ENCODE assay signal across 15 mouse cellular contexts in the genomic region with DNA sequence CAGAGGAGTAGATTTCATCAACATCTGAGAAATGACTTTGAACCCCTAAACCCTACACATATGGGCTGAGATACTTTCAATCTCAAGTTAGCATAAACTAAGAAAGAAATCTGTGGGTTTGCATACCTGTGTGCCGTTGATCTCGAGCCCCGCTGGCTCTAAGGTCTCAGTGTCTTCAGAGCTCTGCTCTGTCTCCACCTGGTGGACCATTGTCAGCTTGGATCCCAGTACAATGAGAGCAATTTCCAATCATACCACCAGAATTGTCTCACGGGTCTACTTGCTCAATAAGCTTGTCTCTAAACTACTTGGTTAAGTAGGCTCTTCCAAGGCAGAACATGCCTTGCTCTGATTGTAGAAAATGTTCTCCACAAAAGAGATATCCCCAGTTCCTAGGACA.
A peak's percentile ranks its signal among the peaks of the same experiment; 100 is the strongest.
DNase-seq lines count a peak whose midpoint lies in the region; ATAC-seq and TF ChIP-seq lines count a peak whose summit lies in the region.
"Had no signal": no experiment of that assay in that cellular context is flagged by ENCODE, and none has a peak within 500 bp of the region (broad histone marks: within the 10 kb centered on the region; RNA-seq: fewer than 3 reads in every experiment).

No protein-coding gene starts in this region.

- peak; percentile 17 for ATAC-seq in activated CD4-positive, CD25-positive, alpha-beta regulatory T cell, adult 4 months

- H3K27me3 ChIP-seq in heart, adult 2 months (ENCODE audit: control insufficient read depth, insufficient read depth, low read length) = no peaks in the 10 kb centered on the region
- H3K27me3 ChIP-seq in liver, adult 2 months (ENCODE audit: control insufficient read depth, insufficient read depth, low read length) = no peaks in the 10 kb centered on the region
- H3K27me3 ChIP-seq: hindbrain, embryonic 13.5 days; limb, embryonic 12.5 days had no signal

- peak; percentile 51 for TF ChIP-seq CTCF in heart, adult 2 months (IDR thresholded peaks at IDR 0.05)
- 0 out of 2 replicates have a peak, but pooled peaks have one; percentile 16 for TF ChIP-seq CTCF in liver, adult 2 months (IDR thresholded peaks at IDR 0.05; ENCODE audit: low read depth, low read length)
- no peak for TF ChIP-seq CTCF in lung, adult 2 months (IDR thresholded peaks at IDR 0.05; ENCODE audit: insufficient read depth, low read length)

- 75% methylated on average over 4 of the region's 4 CpGs for WGBS in heart, adult 2 months
- WGBS in liver, adult 2 months = 82% methylated on average over 4 of the region's 4 CpGs
- WGBS in lung, adult 2 months = 89% methylated on average over 4 of the region's 4 CpGs

- TF ChIP-seq POLR2A in heart, adult 2 months (IDR thresholded peaks at IDR 0.05; ENCODE audit: insufficient read depth, low read depth, low read length) = no peak
- TF ChIP-seq POLR2A in liver, adult 2 months (IDR thresholded peaks at IDR 0.05; ENCODE audit: extremely low read depth, insufficient read depth, low read length) = no peak
- TF ChIP-seq POLR2A in lung, adult 2 months (IDR thresholded peaks at IDR 0.05; ENCODE audit: borderline replicate concordance, extremely low read depth, low read depth, low read length) = no peak

- H3K4me3 ChIP-seq in heart, adult 2 months = no peak overlapping the region
- H3K4me3 ChIP-seq in liver, adult 2 months (ENCODE audit: insufficient read depth, low read depth, low read length) = no peak overlapping the region
- no peak overlapping the region for H3K4me3 ChIP-seq in lung, adult 2 months (replicated peaks; ENCODE audit: extremely low read depth, low read depth, low read length)
- H3K4me3 ChIP-seq: erythroblast, embryonic 14.5 days; heart, embryonic 10.5 days; hindbrain, embryonic 13.5 days; limb, embryonic 12.5 days had no signal

- intact Hi-C loops in heart, adult 2 months (cut with DNase I) = loop anchor here (10.0 kb wide), 1 partner anchor 149 kb away; no protein-coding TSS in a partner anchor

- DNase-seq in heart, adult 2 months = no peak
- no peak for DNase-seq in heart, adult 8-10 months (ENCODE audit: low spot score)
- no peak for DNase-seq in liver, adult 2 months (ENCODE audit: extremely low read depth, low read depth, low spot score)
- no peak for DNase-seq in liver
- peak; percentile 30 to 52 for DNase-seq in thymus, postnatal 10 days (ENCODE audit: low spot score in 2 of 2)
- DNase-seq in lung, adult 2 months = no peak
- DNase-seq in right cerebral cortex, postnatal 14 days = no peak
- DNase-seq: adrenal gland, adult 2 months; lung, postnatal 14 days; right cerebral cortex, postnatal 25 days had no signal

- no peaks in the 10 kb centered on the region for H3K79me2 ChIP-seq in heart, adult 2 months (replicated peaks; ENCODE audit: control insufficient read depth, insufficient read depth, low read length)
- no peaks in the 10 kb centered on the region for H3K79me2 ChIP-seq in liver, adult 2 months (ENCODE audit: control insufficient read depth, insufficient read depth, low read length)

- no peak overlapping the region for H3K27ac ChIP-seq in heart, adult 2 months
- H3K27ac ChIP-seq in liver, adult 2 months (replicated peaks; ENCODE audit: insufficient read depth, low read depth, low read length) = no peak overlapping the region
- H3K27ac ChIP-seq: heart, embryonic 10.5 days; hindbrain, embryonic 13.5 days; limb, embryonic 12.5 days had no signal

- TF ChIP-seq EP300 in heart, adult 2 months (IDR thresholded peaks at IDR 0.05; ENCODE audit: insufficient read depth, low read depth, low read length) = no peak

- H3K9ac ChIP-seq in heart, adult 2 months (ENCODE audit: low read depth, low read length) = no peak overlapping the region
- H3K9ac ChIP-seq in liver, adult 2 months (ENCODE audit: low read depth, low read length) = no peak overlapping the region
- H3K9ac ChIP-seq: hindbrain, embryonic 13.5 days; limb, embryonic 12.5 days had no signal

- no peaks in the 10 kb centered on the region for H3K36me3 ChIP-seq in heart, adult 2 months (ENCODE audit: control insufficient read depth, insufficient read depth, low read length)
- H3K36me3 ChIP-seq in liver, adult 2 months (ENCODE audit: control insufficient read depth, insufficient read depth, low read length) = no peaks in the 10 kb centered on the region
- H3K36me3 ChIP-seq: heart, embryonic 10.5 days; hindbrain, embryonic 13.5 days; limb, embryonic 12.5 days had no signal

- no peaks in the 10 kb centered on the region for H3K4me1 ChIP-seq in heart, adult 2 months (ENCODE audit: control insufficient read depth, insufficient read depth, low read length)
- H3K4me1 ChIP-seq in liver, adult 2 months (ENCODE audit: control insufficient read depth, insufficient read depth, low read length) = no peaks in the 10 kb centered on the region
- H3K4me1 ChIP-seq in lung, adult 2 months (ENCODE audit: control insufficient read depth, insufficient read depth, low read length) = no peaks in the 10 kb centered on the region

Comparison
In these comparisons a context has a peak if more than half of its experiments do, and no peak if none do; other contexts are left out.
1. DNase-seq: peak in thymus, postnatal 10 days (2 of 2); none in heart, adult 2 months (0 of 2), heart, adult 8-10 months (single experiment), liver, adult 2 months (single experiment), liver (single experiment), lung, adult 2 months (single experiment) and right cerebral cortex, postnatal 14 days (single experiment).